Mouse (Mus musculus): ENCODE data around the gene Apex1.
"Not testable (repeated sequence)": the region's sequence is repeated elsewhere in the genome, so short reads cannot be mapped to it uniquely, and the experiment has no call there.

The Apex1 gene

GRCm38 (mm10) chr14:50969041-50969440 is 44.3 kb downstream of the Apex1 start:
- no peak for DNase-seq (ENCODE audit: low read depth, low spot score)

DNA sequence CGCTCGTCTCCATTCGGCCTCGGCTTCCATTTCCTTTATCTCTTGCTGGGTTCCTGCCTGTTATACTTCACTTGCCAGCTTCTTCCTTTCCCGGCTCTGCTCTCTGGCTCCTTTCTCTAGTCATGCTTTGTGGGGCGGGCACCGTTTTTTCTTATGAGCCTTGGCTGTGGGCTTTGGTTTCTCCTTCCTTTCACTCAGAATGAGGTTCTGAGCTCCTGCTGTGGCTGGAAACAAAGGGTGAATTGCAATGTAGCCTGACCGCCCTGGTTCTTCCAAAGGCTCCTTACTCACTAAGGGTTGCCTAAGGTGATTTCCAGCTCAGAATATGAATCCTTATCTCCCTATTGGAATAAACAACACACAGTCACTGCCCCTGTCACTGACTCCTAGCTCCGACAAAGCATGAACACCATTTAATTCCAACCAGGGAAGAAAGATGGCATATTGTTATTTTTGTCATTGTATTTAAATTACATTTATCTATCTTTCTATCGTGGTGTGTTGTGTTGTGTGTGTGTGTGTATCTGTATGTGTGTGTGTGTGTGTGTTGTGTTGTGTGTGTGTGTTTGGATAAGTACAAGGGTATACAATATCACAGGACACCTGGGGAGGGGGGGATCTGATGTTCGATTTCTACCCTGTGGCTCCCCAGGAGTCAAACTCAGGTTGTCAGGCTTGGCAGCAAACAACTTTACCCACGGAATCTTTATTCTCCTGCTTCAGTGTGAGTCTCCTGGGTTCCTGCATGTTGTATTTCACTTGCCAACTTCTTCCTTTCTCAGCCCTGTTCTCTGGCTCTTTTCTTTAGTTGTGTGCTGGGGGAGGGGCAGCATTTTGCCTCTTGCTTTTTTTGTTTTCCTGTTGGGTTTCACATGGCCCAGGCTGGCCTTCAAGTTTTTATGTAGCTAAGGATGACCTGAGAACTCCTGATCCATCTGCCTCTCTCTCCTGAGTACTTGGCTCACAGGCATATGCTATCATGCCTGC is 45.1 kb downstream of the Apex1 start:
- DNase-seq (ENCODE audit: low read depth, low spot score): no peak

DNA sequence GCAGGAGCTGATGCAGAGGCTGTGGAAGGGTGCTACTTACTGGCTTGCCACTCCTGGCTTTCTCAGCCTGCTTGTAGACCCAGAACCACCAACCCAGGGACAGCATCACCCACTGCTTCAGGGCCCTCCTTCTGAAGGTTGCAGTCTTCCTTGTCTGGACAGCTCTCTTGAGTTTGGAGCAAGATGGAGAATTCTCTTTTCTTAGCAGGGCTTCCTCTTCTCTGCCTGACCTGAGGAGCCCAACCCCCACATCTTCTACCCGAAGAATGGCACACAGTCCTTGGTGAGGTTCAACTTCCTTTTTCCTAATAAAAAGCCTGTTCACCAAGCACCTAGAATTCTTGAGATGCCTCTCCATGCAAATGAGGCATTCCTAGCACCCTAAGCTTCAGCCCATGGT is 46.1 kb downstream of the Apex1 start:
- no peak for DNase-seq (ENCODE audit: low read depth, low spot score)

DNA sequence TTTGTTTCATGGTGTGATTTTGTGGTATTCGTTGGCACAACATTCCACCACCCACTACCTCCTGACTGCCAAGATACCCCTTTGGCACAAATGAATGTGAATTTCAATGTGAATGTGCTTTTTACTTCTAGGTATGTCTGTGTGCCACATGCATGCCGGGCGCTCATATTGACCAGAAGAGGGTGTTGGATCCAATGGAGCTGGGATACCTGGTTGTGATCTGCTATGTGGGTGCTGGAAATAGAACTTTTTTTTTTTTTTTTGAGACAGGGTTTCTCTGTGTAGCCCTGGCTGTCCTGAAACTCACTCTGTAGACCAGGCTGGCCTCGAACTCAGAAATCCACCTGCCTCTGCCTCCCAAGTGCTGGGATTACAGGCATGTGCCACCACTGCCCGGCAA is 48.3 kb downstream of the Apex1 start:
- not testable (repeated sequence) for DNase-seq (ENCODE audit: low read depth, low spot score)

DNA sequence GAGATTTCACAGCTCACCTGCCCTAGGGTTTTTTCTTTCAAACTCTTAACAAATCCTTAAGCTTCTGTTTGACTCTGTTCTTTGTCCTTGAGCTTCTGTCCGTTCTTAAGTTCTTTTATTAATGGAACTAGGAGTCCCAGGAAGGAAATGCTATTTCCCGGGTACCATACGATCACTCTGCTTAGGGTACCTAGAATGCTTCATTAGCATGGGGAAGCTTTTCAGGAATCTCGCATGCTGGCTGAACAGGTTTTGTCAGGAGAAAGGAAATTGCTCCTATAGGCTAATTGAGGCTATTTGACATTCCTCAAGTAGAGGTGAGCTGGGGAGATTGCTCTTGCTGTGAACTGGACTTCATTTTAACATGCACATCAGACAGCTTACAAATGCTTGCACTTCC is 48.9 kb downstream of the Apex1 start:
- no peak for DNase-seq (ENCODE audit: low read depth, low spot score)

GRCm38 (mm10) chr14:50975001-50975400 is 50.2 kb downstream of the Apex1 start:
- DNase-seq (ENCODE audit: low read depth, low spot score): no peak

DNA sequence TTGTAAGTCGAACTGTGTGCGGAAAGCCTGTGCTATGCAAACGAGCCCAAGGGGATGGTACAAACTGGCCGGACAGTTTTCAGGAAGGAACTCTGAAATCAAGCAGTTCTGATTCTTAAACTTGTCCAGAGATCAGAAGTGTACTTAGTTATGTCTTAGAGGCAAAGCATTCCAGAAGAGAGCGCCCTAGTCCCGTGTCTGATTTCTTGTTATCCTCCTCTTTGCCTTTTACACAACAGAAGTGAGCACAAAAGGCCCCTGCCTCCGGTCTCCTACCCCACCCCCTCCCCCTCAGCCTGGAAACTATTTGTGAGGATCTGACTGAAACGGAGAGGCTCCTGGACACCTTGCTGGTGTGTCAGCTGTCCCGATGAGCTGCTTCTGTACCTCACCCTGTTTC is 51.9 kb downstream of the Apex1 start:
- DNase-seq (ENCODE audit: low read depth, low spot score): no peak
